24 mouse cellular contexts compared by ENCODE assay signal in the genomic region with DNA sequence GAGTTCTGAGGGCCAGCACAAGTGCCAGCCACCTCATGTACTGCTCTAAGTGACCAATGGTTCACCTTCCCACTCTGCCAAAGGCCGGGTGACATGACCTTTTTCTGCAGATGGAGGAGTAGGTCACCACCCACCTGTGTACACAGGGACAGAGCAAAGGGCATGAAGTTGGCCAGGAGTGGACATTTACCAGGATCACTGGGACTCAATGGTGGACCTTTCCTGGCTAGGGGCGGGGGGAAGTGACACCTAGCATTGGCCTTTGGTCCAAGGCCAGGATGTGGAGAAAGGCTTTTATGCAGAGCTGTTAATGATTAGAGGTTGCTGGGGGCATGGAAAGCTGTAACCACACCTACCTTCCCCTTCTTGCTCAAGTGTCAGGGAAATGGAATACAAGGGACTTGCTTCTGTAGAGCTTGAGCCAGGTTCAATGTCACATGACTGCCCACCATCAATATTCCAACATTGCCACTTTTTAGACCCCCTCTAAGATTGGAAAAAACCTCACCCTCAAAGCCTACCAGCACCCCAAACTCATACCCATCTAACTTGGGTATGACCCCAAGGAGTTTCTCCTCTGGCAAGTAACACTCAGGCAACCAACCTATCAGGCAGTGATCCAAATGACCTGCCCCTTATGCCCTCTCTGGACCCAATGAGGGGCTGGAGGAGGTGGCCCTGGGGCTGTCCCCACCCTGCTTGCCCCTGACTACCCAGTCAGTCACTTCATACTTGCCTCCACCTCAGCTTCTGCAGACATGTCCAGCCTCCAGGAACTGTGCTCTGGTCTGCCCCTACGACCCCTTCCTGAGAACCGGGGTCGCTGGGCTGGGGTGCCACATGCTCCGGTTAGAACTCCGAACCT. TPM values are rescaled to one million over a fixed set of nuclear protein-coding genes. Genes with fewer than 3 reads are reported as not detected.
DNase-seq lines count a peak whose midpoint lies in the region; ATAC-seq and TF ChIP-seq lines count a peak whose summit lies in the region.
"Had no signal": no experiment of that assay in that cellular context is flagged by ENCODE, and none has a peak within 500 bp of the region (broad histone marks: within the 10 kb centered on the region; RNA-seq: fewer than 3 reads in every experiment).

Uroc1 (plus strand) TSS at position 724 of the 865 bp plus-strand sequence.

- H3K4me1 ChIP-seq in intestine, embryonic 16.5 days (ENCODE audit: control insufficient read depth, insufficient read depth, low read length): no peaks in the 10 kb centered on the region
- H3K4me1 ChIP-seq in kidney, adult 2 months (ENCODE audit: control insufficient read depth, insufficient read depth, low read length): no peaks in the 10 kb centered on the region
- H3K4me1 ChIP-seq in liver, embryonic 16.5 days (ENCODE audit: control insufficient read depth, low read depth, low read length): no peaks in the 10 kb centered on the region; the same call in 1 of the 2 replicates
- no peaks in the 10 kb centered on the region for H3K4me1 ChIP-seq in midbrain, embryonic 11.5 days (ENCODE audit: control insufficient read depth, insufficient read depth, low read length)
- H3K4me1 ChIP-seq: heart, embryonic 13.5 days; limb, embryonic 13.5 days had no signal

- TF ChIP-seq POLR2A in kidney, adult 2 months (IDR thresholded peaks at IDR 0.05; ENCODE audit: low read depth, low read length): no peak

- no peak within 1 kb of the TSS for H3K4me3 ChIP-seq in intestine, embryonic 16.5 days (ENCODE audit: low read length)
- H3K4me3 ChIP-seq in kidney, adult 2 months (ENCODE audit: insufficient read depth, low read depth, low read length): no peak within 1 kb of the TSS
- H3K4me3 ChIP-seq in liver, embryonic 16.5 days (ENCODE audit: low read depth, low read length): peak within 1 kb of the TSS; percentile 51
- no peak within 1 kb of the TSS for H3K4me3 ChIP-seq in midbrain, embryonic 11.5 days (ENCODE audit: low read depth, low read length)
- H3K4me3 ChIP-seq: heart, embryonic 13.5 days; hindbrain, embryonic 15.5 days; limb, embryonic 13.5 days had no signal

- no peak within 1 kb of the TSS for H3K4me2 ChIP-seq in intestine, embryonic 16.5 days (ENCODE audit: low read depth, low read length)
- H3K4me2 ChIP-seq in liver, embryonic 16.5 days (ENCODE audit: low read depth, low read length): peak within 1 kb of the TSS; percentile 42
- no peak within 1 kb of the TSS for H3K4me2 ChIP-seq in midbrain, embryonic 11.5 days
- H3K4me2 ChIP-seq: heart, embryonic 13.5 days; hindbrain, embryonic 15.5 days; limb, embryonic 13.5 days had no signal

- no peak for TF ChIP-seq CTCF in kidney, adult 2 months (conservative IDR thresholded peaks at IDR 0.05; ENCODE audit: insufficient read depth, insufficient read length, low read depth, low read length)

- H3K36me3 ChIP-seq in intestine, embryonic 16.5 days (ENCODE audit: control insufficient read depth, insufficient read depth, low read length): no peaks in the 10 kb centered on the region
- H3K36me3 ChIP-seq in kidney, adult 2 months (ENCODE audit: control insufficient read depth, insufficient read depth, low read length): no peaks in the 10 kb centered on the region
- H3K36me3 ChIP-seq in liver, embryonic 16.5 days (ENCODE audit: control insufficient read depth, insufficient read depth): no peaks in the 10 kb centered on the region
- H3K36me3 ChIP-seq in midbrain, embryonic 11.5 days (ENCODE audit: control insufficient read depth, insufficient read depth, low read length): no peaks in the 10 kb centered on the region
- H3K36me3 ChIP-seq: heart, embryonic 13.5 days; hindbrain, embryonic 15.5 days; limb, embryonic 13.5 days had no signal

- DNase-seq in kidney, adult 2 months: peak; percentile 84
- DNase-seq in kidney, postnatal 36 days: peak; percentile 68 to 76
- DNase-seq in spleen, postnatal 14 days (ENCODE audit: low spot score in 2 of 2): no peak
- no peak for DNase-seq in heart, adult 18-20 months
- DNase-seq in midbrain, embryonic 11.5 days (ENCODE audit: low spot score, missing footprints): no peak
- DNase-seq: cerebellum, adult 11-12 months; gastrocnemius, postnatal 25 days; heart, postnatal 36 days; right cerebral cortex, adult 18-20 months had no signal

- no peaks in the 10 kb centered on the region for H3K9me3 ChIP-seq in intestine, embryonic 16.5 days (ENCODE audit: control insufficient read depth, low read length)
- H3K9me3 ChIP-seq in liver, embryonic 16.5 days (replicated peaks; ENCODE audit: control insufficient read depth, low read length): no peaks in the 10 kb centered on the region
- H3K9me3 ChIP-seq in midbrain, embryonic 11.5 days (ENCODE audit: control insufficient read depth, low read length): no peaks in the 10 kb centered on the region
- H3K9me3 ChIP-seq: heart, embryonic 13.5 days; hindbrain, embryonic 15.5 days; limb, embryonic 13.5 days had no signal

- no peak within 1 kb of the TSS for H3K9ac ChIP-seq in intestine, embryonic 16.5 days (ENCODE audit: low read depth, low read length)
- peak within 1 kb of the TSS; percentile 31 for H3K9ac ChIP-seq in liver, embryonic 16.5 days (ENCODE audit: low read depth, low read length)
- H3K9ac ChIP-seq in midbrain, embryonic 11.5 days (ENCODE audit: low read length): no peak within 1 kb of the TSS
- H3K9ac ChIP-seq: heart, embryonic 13.5 days; hindbrain, embryonic 15.5 days; limb, embryonic 13.5 days had no signal

- H3K27ac ChIP-seq in intestine, embryonic 16.5 days (ENCODE audit: low read length): no peak within 1 kb of the TSS
- H3K27ac ChIP-seq in kidney, adult 2 months (ENCODE audit: insufficient read depth, low read depth, low read length): peak within 1 kb of the TSS; percentile 42
- peak within 1 kb of the TSS; percentile 82 for H3K27ac ChIP-seq in liver, embryonic 16.5 days (ENCODE audit: low read length)
- H3K27ac ChIP-seq in midbrain, embryonic 11.5 days (ENCODE audit: low read depth, low read length): no peak within 1 kb of the TSS
- H3K27ac ChIP-seq: heart, embryonic 13.5 days; hindbrain, embryonic 15.5 days; limb, embryonic 13.5 days had no signal

- 82% methylated on average over 7 of the region's 7 CpGs for WGBS in intestine, embryonic 16.5 days
- WGBS in kidney, adult 2 months: 73% methylated on average over 7 of the region's 7 CpGs
- 55% methylated on average over 7 of the region's 7 CpGs for WGBS in liver, embryonic 16.5 days (ENCODE audit: insufficient replicate concordance)
- 82% methylated on average over 7 of the region's 7 CpGs for whole genome bisulfite sequencing in midbrain, embryonic 11.5 days

- 0 out of 2 replicates have a peak, but pooled peaks cover 2% of the 10 kb centered on the region for H3K27me3 ChIP-seq in intestine, embryonic 16.5 days (replicated peaks; ENCODE audit: control insufficient read depth, insufficient read depth, low read length)
- H3K27me3 ChIP-seq in kidney, adult 2 months (replicated peaks; ENCODE audit: control insufficient read depth, insufficient read depth, low read length): no peaks in the 10 kb centered on the region
- H3K27me3 ChIP-seq in liver, embryonic 16.5 days (ENCODE audit: control insufficient read depth, insufficient read depth, low read depth, low read length): no peaks in the 10 kb centered on the region
- no peaks in the 10 kb centered on the region for H3K27me3 ChIP-seq in midbrain, embryonic 11.5 days (ENCODE audit: control insufficient read depth, insufficient read depth, low read length)
- H3K27me3 ChIP-seq: hindbrain, embryonic 15.5 days; limb, embryonic 13.5 days had no signal

- peak; percentile 58 for ATAC-seq in intestine, embryonic 16.5 days
- peak; percentile 92 for ATAC-seq in liver, embryonic 16.5 days (ENCODE audit: low read depth)
- ATAC-seq in midbrain, embryonic 11.5 days (ENCODE audit: low FRiP score): no peak
- ATAC-seq: lung, postnatal 0 days; midbrain, embryonic 16.5 days had no signal

RNA-seq across cellular contexts. Expression of gene Uroc1, which starts in this region (rescaled TPM):
- polyA plus RNA-seq in intestine, embryonic 16.5 days (2015; fragmentation: Nextera tagmentation; extraction: Ambion mirVana): 0.12 and 0.65 TPM in 2 replicates
- 34.0 and 50.2 TPM in 2 replicates for polyA plus RNA-seq in kidney, adult 2 months (2012; rRNA removed)
- polyA plus RNA-seq in liver, embryonic 16.5 days (2015; fragmentation: Nextera tagmentation; extraction: Ambion mirVana): 32.3 and 41.1 TPM in 2 replicates
- total RNA-seq in heart, adult 18-20 months (2021): not detected
- polyA plus RNA-seq in midbrain, embryonic 11.5 days (2014; fragmentation: Nextera tagmentation; extraction: Ambion mirVana): not detected in 2 replicates
- total RNA-seq: gastrocnemius, postnatal 25 days; heart, postnatal 36 days; layer of hippocampus, postnatal 14 days; left cerebral cortex, postnatal 10 days; megakaryocyte, adult 5-6 weeks had no signal
- polyA plus RNA-seq: embryonic facial prominence, embryonic 11.5 days; frontal cortex, adult 2 months; hindbrain, embryonic 15.5 days; large intestine, adult 2 months; lung, postnatal 0 days; midbrain, embryonic 16.5 days; small intestine, adult 2 months; stomach, embryonic 14.5 days had no signal

Comparison
In these comparisons a context has a peak if more than half of its experiments do, and no peak if none do; other contexts are left out.
1. RNA of gene Uroc1 (polyA plus RNA-seq): 32.3 to 41.1 TPM in liver, embryonic 16.5 days and 34.0 to 50.2 TPM in kidney, adult 2 months; 0.12 to 0.65 TPM in intestine, embryonic 16.5 days and not detected in midbrain, embryonic 11.5 days; every median in the first group is over 10 times any median in the second.
2. Peak in ATAC-seq in intestine, embryonic 16.5 days; RNA of the gene not detected or under 1 TPM.
3. H3K27ac ChIP-seq: peak in kidney, adult 2 months (single experiment) and liver, embryonic 16.5 days (single experiment); none in intestine, embryonic 16.5 days (single experiment) and midbrain, embryonic 11.5 days (single experiment).
4. DNase-seq: peak in kidney, adult 2 months (single experiment) and kidney, postnatal 36 days (2 of 2); none in spleen, postnatal 14 days (0 of 2), heart, adult 18-20 months (0 of 2) and midbrain, embryonic 11.5 days (single experiment).